Mouse (Mus musculus): Measurements from ENCODE around the gene Sox13. TPM values are rescaled to one million over a fixed set of nuclear protein-coding genes. Genes with fewer than 3 reads are reported as not detected.

Sox13 gene
- polyA plus RNA-seq, 2 experiments: 1.6 to 4.9 TPM

DNA sequence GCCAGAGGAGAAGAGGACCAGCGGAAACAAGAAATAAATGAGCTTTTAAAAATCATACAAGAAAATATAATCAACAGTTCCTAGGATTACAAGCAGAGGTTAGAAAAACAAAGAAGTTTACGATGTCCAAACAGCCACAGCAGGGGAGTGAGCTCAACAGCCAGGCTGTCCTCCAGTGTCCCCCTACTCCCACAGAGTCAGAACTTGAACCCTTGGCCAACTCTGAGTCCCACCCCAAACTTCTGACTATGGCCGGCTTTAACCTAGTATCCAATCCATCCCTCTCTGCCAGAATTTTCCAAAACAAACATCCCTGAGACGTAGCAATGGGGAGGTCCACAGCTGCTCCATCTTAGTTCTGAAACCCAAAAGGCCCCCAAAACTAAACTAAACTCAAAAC, 45.0 kb upstream of the Sox13 start:
- no peak overlapping the region for H3K27ac ChIP-seq
- no peak overlapping the region for H3K4me2 ChIP-seq (ENCODE audit: low read depth)
- DNase-seq (ENCODE audit: low read depth in 3 of 3, low spot score in 3 of 3) (no peak), ATAC-seq (ENCODE audit: insufficient read depth) (no peak)
- H3K36me3 ChIP-seq (replicated peaks; ENCODE audit: control insufficient read depth, insufficient read depth, low read depth): no peaks in the 10 kb centered on the region
- TF ChIP-seq CTCF (IDR thresholded peaks at IDR 0.05; ENCODE audit: low read depth) (no peak), EP300 (IDR thresholded peaks at IDR 0.05; ENCODE audit: low read depth) (no peak)
- WGBS (ENCODE audit: insufficient replicate concordance): 70% methylated on average over 4 of the region's 4 CpGs
- H3K9ac ChIP-seq (replicated peaks): no peak overlapping the region
- no peaks in the 10 kb centered on the region for H3K9me3 ChIP-seq (ENCODE audit: control insufficient read depth, low read length)
- H3K27me3 ChIP-seq (ENCODE audit: control insufficient read depth, insufficient read depth, low read length): no peaks in the 10 kb centered on the region
- no peaks in the 10 kb centered on the region; a peak in 1 of 4 replicates for H3K4me1 ChIP-seq (replicated peaks; ENCODE audit: control insufficient read depth in 2 of 2, insufficient read depth in 2 of 2, low read length in 1 of 2)
- no peak overlapping the region for H3K4me3 ChIP-seq (ENCODE audit: insufficient read depth in 1 of 2, low read depth in 2 of 2, low read length in 2 of 2)

- no peak for ATAC-seq (ENCODE audit: insufficient read depth)
- Histone ChIP-seq H3K9ac (replicated peaks) (no peak overlapping the region), H3K27ac (no peak overlapping the region), H3K4me1 (replicated peaks; ENCODE audit: control insufficient read depth in 2 of 2, insufficient read depth in 2 of 2, low read length in 1 of 2) (no peaks in the 10 kb centered on the region; a peak in 1 of 4 replicates), H3K9me3 (ENCODE audit: control insufficient read depth, low read length) (no peaks in the 10 kb centered on the region), H3K27me3 (ENCODE audit: control insufficient read depth, insufficient read depth, low read length) (no peaks in the 10 kb centered on the region), H3K4me3 (ENCODE audit: insufficient read depth in 1 of 2, low read depth in 2 of 2, low read length in 2 of 2) (no peak overlapping the region), H3K36me3 (replicated peaks; ENCODE audit: control insufficient read depth, insufficient read depth, low read depth) (no peaks in the 10 kb centered on the region), H3K4me2 (ENCODE audit: low read depth) (no peak overlapping the region)
- no peak for DNase-seq (ENCODE audit: low read depth in 3 of 3, low spot score in 3 of 3)
- no peak for TF ChIP-seq CTCF (IDR thresholded peaks at IDR 0.05; ENCODE audit: low read depth)
- TF ChIP-seq EP300 (IDR thresholded peaks at IDR 0.05; ENCODE audit: low read depth): no peak
- 54% methylated on average over 6 of the region's 6 CpGs for WGBS (ENCODE audit: insufficient replicate concordance)
Measured at GRCm38 (mm10) chr1:133468751-133469150, 44.6 kb upstream of the Sox13 start.

- ATAC-seq (ENCODE audit: insufficient read depth): no peak
- no peak overlapping the region for H3K4me2 ChIP-seq (ENCODE audit: low read depth)
- TF ChIP-seq EP300 (IDR thresholded peaks at IDR 0.05; ENCODE audit: low read depth) (no peak), CTCF (IDR thresholded peaks at IDR 0.05; ENCODE audit: low read depth) (no peak)
Measured at GRCm38 (mm10) chr1:133467905-133468304, 43.7 kb upstream of the Sox13 start.

GRCm38 (mm10) chr1:133463138-133463537, 39.0 kb upstream of the Sox13 start:
- TF ChIP-seq CTCF (IDR thresholded peaks at IDR 0.05; ENCODE audit: low read depth) (no peak), EP300 (IDR thresholded peaks at IDR 0.05; ENCODE audit: low read depth) (no peak)
- DNase-seq (ENCODE audit: low read depth in 3 of 3, low spot score in 3 of 3): no peak
- H3K27me3 ChIP-seq (ENCODE audit: control insufficient read depth, insufficient read depth, low read length): no peaks in the 10 kb centered on the region
- WGBS (ENCODE audit: insufficient replicate concordance): 56% methylated on average over 5 of the region's 5 CpGs
- H3K36me3 ChIP-seq (replicated peaks; ENCODE audit: control insufficient read depth, insufficient read depth, low read depth): no peaks in the 10 kb centered on the region
- H3K4me3 ChIP-seq (ENCODE audit: insufficient read depth in 1 of 2, low read depth in 2 of 2, low read length in 2 of 2): no peak overlapping the region
- H3K4me1 ChIP-seq (replicated peaks; ENCODE audit: control insufficient read depth in 2 of 2, insufficient read depth in 2 of 2, low read length in 1 of 2): no peaks in the 10 kb centered on the region
- no peak overlapping the region for H3K27ac ChIP-seq
- no peak for ATAC-seq (ENCODE audit: insufficient read depth)
- H3K4me2 ChIP-seq (ENCODE audit: low read depth): no peak overlapping the region
- no peak overlapping the region for H3K9ac ChIP-seq (replicated peaks)
- H3K9me3 ChIP-seq (ENCODE audit: control insufficient read depth, low read length): no peaks in the 10 kb centered on the region

More at GRCm38 (mm10) chr1:133467905-133468304, 43.7 kb upstream of the Sox13 start:
- Histone ChIP-seq H3K27me3 (ENCODE audit: control insufficient read depth, insufficient read depth, low read length) (no peaks in the 10 kb centered on the region), H3K4me1 (replicated peaks; ENCODE audit: control insufficient read depth in 2 of 2, insufficient read depth in 2 of 2, low read length in 1 of 2) (no peaks in the 10 kb centered on the region; a peak in 1 of 4 replicates), H3K4me3 (ENCODE audit: insufficient read depth in 1 of 2, low read depth in 2 of 2, low read length in 2 of 2) (no peak overlapping the region), H3K27ac (no peak overlapping the region), H3K9ac (replicated peaks) (no peak overlapping the region), H3K9me3 (ENCODE audit: control insufficient read depth, low read length) (no peaks in the 10 kb centered on the region), H3K36me3 (replicated peaks; ENCODE audit: control insufficient read depth, insufficient read depth, low read depth) (no peaks in the 10 kb centered on the region)
- DNase-seq (ENCODE audit: low read depth in 3 of 3, low spot score in 3 of 3): no peak
- 59% methylated on average over 8 of the region's 8 CpGs for WGBS (ENCODE audit: insufficient replicate concordance)

GRCm38 (mm10) chr1:133460996-133461395, 36.8 kb upstream of the Sox13 start:
- DNase-seq (ENCODE audit: low read depth in 3 of 3, low spot score in 3 of 3): no peak
- Histone ChIP-seq H3K4me3 (ENCODE audit: insufficient read depth in 1 of 2, low read depth in 2 of 2, low read length in 2 of 2) (no peak overlapping the region), H3K9ac (replicated peaks) (no peak overlapping the region), H3K9me3 (ENCODE audit: control insufficient read depth, low read length) (no peaks in the 10 kb centered on the region), H3K27me3 (ENCODE audit: control insufficient read depth, insufficient read depth, low read length) (no peaks in the 10 kb centered on the region), H3K36me3 (replicated peaks; ENCODE audit: control insufficient read depth, insufficient read depth, low read depth) (no peaks in the 10 kb centered on the region), H3K27ac (no peak overlapping the region), H3K4me2 (ENCODE audit: low read depth) (no peak overlapping the region), H3K4me1 (replicated peaks; ENCODE audit: control insufficient read depth in 2 of 2, insufficient read depth in 2 of 2, low read length in 1 of 2) (no peaks in the 10 kb centered on the region)
- no peak for ATAC-seq (ENCODE audit: insufficient read depth)
- TF ChIP-seq EP300 (IDR thresholded peaks at IDR 0.05; ENCODE audit: low read depth) (no peak), CTCF (IDR thresholded peaks at IDR 0.05; ENCODE audit: low read depth) (no peak)

Data from liver, embryonic 14.5 days (tissue).